Comparison of ENCODE assay signal across 11 mouse cellular contexts in the genomic region with DNA sequence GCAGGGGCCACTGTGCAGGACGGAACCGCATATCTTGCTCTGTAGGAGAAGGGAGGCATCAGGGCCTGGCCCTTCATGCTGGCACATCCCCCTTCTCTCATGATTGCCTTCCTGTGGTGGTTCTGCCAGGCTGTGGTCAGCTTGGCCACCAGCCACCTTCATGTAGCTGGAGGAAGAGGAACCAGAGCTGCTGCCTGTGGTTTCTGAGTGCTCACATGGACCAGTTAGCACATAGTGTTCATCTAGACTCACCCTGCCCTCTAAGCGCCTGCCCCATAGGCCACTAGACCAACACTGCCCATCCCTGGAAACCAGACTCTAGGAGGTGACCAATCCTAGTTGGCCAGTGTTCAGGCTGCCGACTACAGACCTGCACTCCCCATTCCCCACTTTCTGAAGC. TPM values are rescaled to one million over a fixed set of nuclear protein-coding genes. Genes with fewer than 3 reads are reported as not detected.
A peak's percentile ranks its signal among the peaks of the same experiment; 100 is the strongest.
DNase-seq lines count a peak whose midpoint lies in the region; ATAC-seq and TF ChIP-seq lines count a peak whose summit lies in the region.
"Had no signal": no experiment of that assay in that cellular context is flagged by ENCODE, and none has a peak within 500 bp of the region (broad histone marks: within the 10 kb centered on the region; RNA-seq: fewer than 3 reads in every experiment).

No protein-coding gene starts in this region.

- ATAC-seq in monocyte, adult 5-6 weeks (replicated peaks; ENCODE audit: insufficient number of reproducible peaks, low FRiP score, low TSS enrichment, poor library complexity, severe bottlenecking) = peak; percentile 99
- no peak for ATAC-seq in midbrain, embryonic 16.5 days
- ATAC-seq: hindbrain, embryonic 16.5 days had no signal

- H3K27ac ChIP-seq in cerebellum, adult 2 months (ENCODE audit: insufficient read depth, low read length) = no peak overlapping the region
- H3K27ac ChIP-seq in midbrain, embryonic 16.5 days (ENCODE audit: low read length) = no peak overlapping the region

- intact Hi-C loops in heart, postnatal 14 days (cut with DNase I) = no loop called here

- DNase-seq in adrenal gland, adult 2 months = peak; percentile 32
- DNase-seq in adrenal gland, postnatal 25 days = no peak
- peak; percentile 17 for DNase-seq in ovary, adult 18-20 months (ENCODE audit: low spot score)
- DNase-seq in ovary, postnatal 10 days (ENCODE audit: low spot score) = no peak
- peak; percentile 35 to 42 for DNase-seq in heart, postnatal 14 days
- no peak for DNase-seq in cerebellum, adult 2 months
- DNase-seq: cerebellum, postnatal 25 days; lung, embryonic 14.5 days had no signal

- H3K27me3 ChIP-seq in cerebellum, adult 2 months (ENCODE audit: control insufficient read depth, insufficient read depth, low read length) = no peaks in the 10 kb centered on the region
- H3K27me3 ChIP-seq in midbrain, embryonic 16.5 days (ENCODE audit: control insufficient read depth, insufficient read depth, low read depth, low read length) = no peaks in the 10 kb centered on the region

- peaks cover 29% of the 10 kb centered on the region for H3K36me3 ChIP-seq in midbrain, embryonic 16.5 days (ENCODE audit: control insufficient read depth, insufficient read depth, low read length)

- no peak overlapping the region for H3K4me3 ChIP-seq in cerebellum, adult 2 months (replicated peaks; ENCODE audit: insufficient read depth, low read depth, low read length)
- H3K4me3 ChIP-seq in midbrain, embryonic 16.5 days (ENCODE audit: low read depth, low read length) = no peak overlapping the region

- TF ChIP-seq CTCF in cerebellum, adult 2 months (IDR thresholded peaks at IDR 0.05; ENCODE audit: borderline replicate concordance, insufficient read depth, low read depth, low read length) = no peak

- no peak overlapping the region for H3K9ac ChIP-seq in midbrain, embryonic 16.5 days (ENCODE audit: low read depth, low read length)
- H3K9ac ChIP-seq: lung, embryonic 14.5 days had no signal

- TF ChIP-seq POLR2A in cerebellum, adult 2 months (IDR thresholded peaks at IDR 0.05; ENCODE audit: borderline replicate concordance, insufficient read depth, low read length) = no peak

- peaks cover 11% of the 10 kb centered on the region for H3K4me1 ChIP-seq in cerebellum, adult 2 months (ENCODE audit: control insufficient read depth, insufficient read depth, low read length)
- no peaks in the 10 kb centered on the region for H3K4me1 ChIP-seq in midbrain, embryonic 16.5 days (ENCODE audit: control insufficient read depth, insufficient read depth, low read length)

- WGBS in cerebellum, adult 2 months = 73% methylated on average over 4 of the region's 4 CpGs
- 92% methylated on average over 4 of the region's 4 CpGs for WGBS in midbrain, embryonic 16.5 days

- H3K9me3 ChIP-seq in midbrain, embryonic 16.5 days (replicated peaks; ENCODE audit: control insufficient read depth, low read length, poor library complexity, severe bottlenecking) = no peaks in the 10 kb centered on the region

- no peak overlapping the region for H3K4me2 ChIP-seq in midbrain, embryonic 16.5 days (ENCODE audit: low read length)
- H3K4me2 ChIP-seq: lung, embryonic 14.5 days had no signal

RNA-seq across cellular contexts. Expression of a gene that starts 10.8 kb away (rescaled TPM):
- 1 to 10 TPM; 2.4 to 2.9 TPM for total RNA-seq in adrenal gland, adult 2 months (2021)
- 3.5 and 4.5 TPM in 2 replicates for polyA plus RNA-seq in adrenal gland, adult 2 months (2012; rRNA removed)
- 2.7 and 4.2 TPM in 2 replicates for total RNA-seq in adrenal gland, postnatal 25 days (2021)
- total RNA-seq in heart, postnatal 14 days (2021) = under 1 TPM; 0.41 to 0.59 TPM
- total RNA-seq in monocyte, adult 5-6 weeks (2017) = 4.6 to 5.4 TPM (median 5.1 TPM) in 3 replicates
- 30.0 and 33.4 TPM in 2 replicates for polyA plus RNA-seq in cerebellum, adult 2 months (2012; rRNA removed)
- polyA plus RNA-seq in midbrain, embryonic 16.5 days (2015; fragmentation: Nextera tagmentation; extraction: Ambion mirVana) = 9.2 and 11.0 TPM in 2 replicates

RNA-seq across cellular contexts. Expression of a gene that starts 16.9 kb away (rescaled TPM):
- total RNA-seq in adrenal gland, adult 2 months (2021) = 100 to 1,000 TPM; 538 to 652 TPM
- polyA plus RNA-seq in adrenal gland, adult 2 months (2012; rRNA removed) = 1,033 and 1,131 TPM in 2 replicates
- total RNA-seq in adrenal gland, postnatal 25 days (2021) = 483 and 599 TPM in 2 replicates
- 100 to 1,000 TPM; 234 to 248 TPM for total RNA-seq in heart, postnatal 14 days (2021)
- total RNA-seq in monocyte, adult 5-6 weeks (2017) = 27.0 to 38.4 TPM (median 33.9 TPM) in 3 replicates
- 221 and 225 TPM in 2 replicates for polyA plus RNA-seq in cerebellum, adult 2 months (2012; rRNA removed)
- polyA plus RNA-seq in midbrain, embryonic 16.5 days (2015; fragmentation: Nextera tagmentation; extraction: Ambion mirVana) = 187 and 190 TPM in 2 replicates

RNA-seq across cellular contexts. Expression of a gene that starts 24.9 kb away (rescaled TPM):
- 100 to 1,000 TPM; 149 to 195 TPM for total RNA-seq in adrenal gland, adult 2 months (2021)
- 190 and 196 TPM in 2 replicates for polyA plus RNA-seq in adrenal gland, adult 2 months (2012; rRNA removed)
- 140 and 156 TPM in 2 replicates for total RNA-seq in adrenal gland, postnatal 25 days (2021)
- total RNA-seq in heart, postnatal 14 days (2021) = 10 to 100 TPM; 72.3 to 75.6 TPM
- 119 to 136 TPM (median 124 TPM) in 3 replicates for total RNA-seq in monocyte, adult 5-6 weeks (2017)
- 119 and 126 TPM in 2 replicates for polyA plus RNA-seq in cerebellum, adult 2 months (2012; rRNA removed)
- polyA plus RNA-seq in midbrain, embryonic 16.5 days (2015; fragmentation: Nextera tagmentation; extraction: Ambion mirVana) = 164 and 166 TPM in 2 replicates

Comparison
In these comparisons a context has a peak if more than half of its experiments do, and no peak if none do; other contexts are left out.
1. DNase-seq: peak in adrenal gland, adult 2 months (single experiment), ovary, adult 18-20 months (single experiment) and heart, postnatal 14 days (2 of 2); none in adrenal gland, postnatal 25 days (single experiment), ovary, postnatal 10 days (single experiment) and cerebellum, adult 2 months (0 of 2).